Mouse (Mus musculus): ENCODE measurements around the gene Wwox. TPM values are rescaled to one million over a fixed set of nuclear protein-coding genes. Genes with fewer than 3 reads are reported as not detected.

The Wwox gene
- polyA plus RNA-seq, 1 experiment from 2014 or later: 12.9 TPM

DNA sequence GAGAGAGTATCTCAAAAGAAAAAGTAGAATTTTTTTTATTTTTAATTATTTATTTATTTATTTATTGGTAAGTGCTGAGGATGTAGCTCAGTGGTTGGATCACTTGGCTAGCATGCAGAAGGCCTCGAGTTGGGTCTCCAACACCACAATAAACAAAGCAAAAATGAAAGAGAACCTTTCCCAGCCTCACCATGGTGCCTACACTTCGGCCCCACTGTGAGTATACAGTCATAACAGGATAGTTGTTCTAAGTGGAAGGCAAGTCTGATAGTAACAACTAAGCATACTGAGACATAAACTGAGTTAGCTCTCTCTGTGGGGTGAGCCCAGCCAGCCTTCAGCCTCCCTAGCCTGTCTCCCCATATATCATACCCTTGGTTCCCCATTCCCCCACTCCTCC, 672.6 kb downstream of the Wwox start:
- Histone ChIP-seq H3K9me3 (ENCODE audit: control insufficient read depth, low read length) (no peaks in the 10 kb centered on the region), H3K4me2 (ENCODE audit: low read length) (no peak overlapping the region), H3K4me1 (ENCODE audit: control insufficient read depth, insufficient read depth, low read length) (peaks cover 3% of the 10 kb centered on the region; the same call in 1 of the 2 replicates), H3K4me3 (replicated peaks; ENCODE audit: low read depth, low read length) (no peak overlapping the region), H3K27me3 (ENCODE audit: control insufficient read depth, insufficient read depth, low read length) (no peaks in the 10 kb centered on the region), H3K9ac (replicated peaks; ENCODE audit: low read length) (no peak overlapping the region), H3K27ac (replicated peaks; ENCODE audit: low read depth, low read length) (no peak overlapping the region), H3K36me3 (ENCODE audit: control insufficient read depth, insufficient read depth, low read length) (no peaks in the 10 kb centered on the region)
- ATAC-seq (ENCODE audit: low FRiP score, low TSS enrichment) (no peak), DNase-seq (no peak)
- 89% methylated on average over 2 of the region's 2 CpGs for WGBS

- Histone ChIP-seq H3K4me2 (ENCODE audit: low read length) (no peak overlapping the region), H3K4me3 (replicated peaks; ENCODE audit: low read depth, low read length) (no peak overlapping the region), H3K9me3 (ENCODE audit: control insufficient read depth, low read length) (no peaks in the 10 kb centered on the region), H3K36me3 (ENCODE audit: control insufficient read depth, insufficient read depth, low read length) (no peaks in the 10 kb centered on the region), H3K9ac (replicated peaks; ENCODE audit: low read length) (no peak overlapping the region), H3K4me1 (ENCODE audit: control insufficient read depth, insufficient read depth, low read length) (peaks cover 3% of the 10 kb centered on the region; the same call in 1 of the 2 replicates), H3K27ac (replicated peaks; ENCODE audit: low read depth, low read length) (no peak overlapping the region), H3K27me3 (ENCODE audit: control insufficient read depth, insufficient read depth, low read length) (no peaks in the 10 kb centered on the region)
- 35% methylated on average over 6 of the region's 6 CpGs for WGBS
- no peak for ATAC-seq (ENCODE audit: low FRiP score, low TSS enrichment)
- no peak for DNase-seq
Measured at GRCm38 (mm10) chr8:115114498-115114897, 675.0 kb downstream of the Wwox start.

- WGBS: 40% methylated on average over 7 of the region's 7 CpGs
- no peak overlapping the region for H3K4me3 ChIP-seq (replicated peaks; ENCODE audit: low read depth, low read length)
- H3K27ac ChIP-seq (replicated peaks; ENCODE audit: low read depth, low read length): no peak overlapping the region
- peak; percentile 63 for DNase-seq
- no peaks in the 10 kb centered on the region for H3K4me1 ChIP-seq (ENCODE audit: control insufficient read depth, insufficient read depth, low read length)
- H3K27me3 ChIP-seq (ENCODE audit: control insufficient read depth, insufficient read depth, low read length): no peaks in the 10 kb centered on the region
- H3K36me3 ChIP-seq (ENCODE audit: control insufficient read depth, insufficient read depth, low read length): no peaks in the 10 kb centered on the region
- no peak overlapping the region for H3K4me2 ChIP-seq (ENCODE audit: low read length)
- no peak overlapping the region for H3K9ac ChIP-seq (replicated peaks; ENCODE audit: low read length)
- no peak for ATAC-seq (ENCODE audit: low FRiP score, low TSS enrichment)
- no peaks in the 10 kb centered on the region for H3K9me3 ChIP-seq (ENCODE audit: control insufficient read depth, low read length)
Measured at GRCm38 (mm10) chr8:115126081-115126480, 686.6 kb downstream of the Wwox start.

- H3K4me3 ChIP-seq (replicated peaks; ENCODE audit: low read depth, low read length): no peak overlapping the region
- no peaks in the 10 kb centered on the region for H3K36me3 ChIP-seq (ENCODE audit: control insufficient read depth, insufficient read depth, low read length)
- H3K4me2 ChIP-seq (ENCODE audit: low read length): no peak overlapping the region
- H3K27ac ChIP-seq (replicated peaks; ENCODE audit: low read depth, low read length): no peak overlapping the region
- H3K27me3 ChIP-seq (ENCODE audit: control insufficient read depth, insufficient read depth, low read length): no peaks in the 10 kb centered on the region
- no peak for DNase-seq
- no peaks in the 10 kb centered on the region for H3K4me1 ChIP-seq (ENCODE audit: control insufficient read depth, insufficient read depth, low read length)
- no peak overlapping the region for H3K9ac ChIP-seq (replicated peaks; ENCODE audit: low read length)
- WGBS: 91% methylated on average over 5 of the region's 5 CpGs
- H3K9me3 ChIP-seq (ENCODE audit: control insufficient read depth, low read length): no peaks in the 10 kb centered on the region
- ATAC-seq (ENCODE audit: low FRiP score, low TSS enrichment): no peak
Measured at GRCm38 (mm10) chr8:115126674-115127073, 687.2 kb downstream of the Wwox start.

DNA sequence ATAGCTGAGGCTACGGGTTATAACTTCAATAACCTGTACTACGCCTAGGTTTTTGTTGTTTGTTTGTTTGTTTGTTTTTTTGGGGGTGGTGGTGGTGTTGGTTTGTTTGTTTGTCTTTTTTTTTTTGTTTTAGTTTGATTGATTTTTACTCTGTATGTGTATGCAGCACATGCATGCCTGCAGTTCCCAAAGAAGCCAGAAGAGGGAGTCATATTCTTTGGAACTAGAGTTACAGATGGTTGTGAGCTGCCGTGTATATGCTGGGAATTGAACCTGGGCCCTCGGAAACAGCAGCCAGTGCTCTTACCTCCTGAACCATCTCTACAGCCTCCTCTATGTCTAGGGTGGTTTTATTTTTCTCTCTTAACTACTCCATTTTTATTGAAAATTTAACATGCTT, 689.9 kb downstream of the Wwox start:
- H3K27ac ChIP-seq (replicated peaks; ENCODE audit: low read depth, low read length): no peak overlapping the region
- H3K4me3 ChIP-seq (replicated peaks; ENCODE audit: low read depth, low read length): no peak overlapping the region
- whole genome bisulfite sequencing: 95% methylated on average over 4 of the region's 4 CpGs
- no peak for ATAC-seq (ENCODE audit: low FRiP score, low TSS enrichment)
- peaks cover 10% of the 10 kb centered on the region; the same call in 1 of the 2 replicates for H3K4me1 ChIP-seq (ENCODE audit: control insufficient read depth, insufficient read depth, low read length)
- H3K9ac ChIP-seq (replicated peaks; ENCODE audit: low read length): no peak overlapping the region
- no peaks in the 10 kb centered on the region for H3K27me3 ChIP-seq (ENCODE audit: control insufficient read depth, insufficient read depth, low read length)
- DNase-seq: no peak
- no peak overlapping the region for H3K4me2 ChIP-seq (ENCODE audit: low read length)
- no peaks in the 10 kb centered on the region for H3K36me3 ChIP-seq (ENCODE audit: control insufficient read depth, insufficient read depth, low read length)
- no peaks in the 10 kb centered on the region for H3K9me3 ChIP-seq (ENCODE audit: control insufficient read depth, low read length)

DNA sequence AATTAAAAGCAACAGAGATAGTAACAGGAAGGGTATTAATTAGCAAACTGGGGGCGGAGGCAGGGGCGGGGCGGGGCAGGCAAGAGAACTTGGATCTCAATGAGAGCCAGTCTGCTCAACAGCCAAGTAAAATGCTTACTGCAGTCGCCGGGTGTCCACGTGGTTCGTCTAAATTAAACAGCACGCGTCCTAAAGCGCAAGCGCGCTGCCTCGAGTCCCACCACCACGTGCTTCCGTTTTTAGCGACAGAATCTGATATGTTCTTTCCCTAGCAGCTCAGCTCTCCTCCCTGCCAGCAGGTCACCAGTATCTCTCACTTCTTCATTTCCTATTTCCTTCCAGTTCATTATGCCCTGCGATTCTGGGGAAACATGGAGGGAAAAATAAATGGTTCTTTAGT, 693.7 kb downstream of the Wwox start:
- Histone ChIP-seq H3K9me3 (ENCODE audit: control insufficient read depth, low read length) (no peaks in the 10 kb centered on the region), H3K27me3 (ENCODE audit: control insufficient read depth, insufficient read depth, low read length) (no peaks in the 10 kb centered on the region), H3K4me3 (replicated peaks; ENCODE audit: low read depth, low read length) (no peak overlapping the region), H3K4me2 (ENCODE audit: low read length) (no peak overlapping the region), H3K4me1 (ENCODE audit: control insufficient read depth, insufficient read depth, low read length) (peaks cover 10% of the 10 kb centered on the region; the same call in 1 of the 2 replicates), H3K27ac (replicated peaks; ENCODE audit: low read depth, low read length) (no peak overlapping the region), H3K36me3 (ENCODE audit: control insufficient read depth, insufficient read depth, low read length) (no peaks in the 10 kb centered on the region), H3K9ac (replicated peaks; ENCODE audit: low read length) (no peak overlapping the region)
- ATAC-seq (ENCODE audit: low FRiP score, low TSS enrichment) (no peak), DNase-seq (peak; percentile 46)
- 72% methylated on average over 17 of the region's 17 CpGs for WGBS

GRCm38 (mm10) chr8:115133711-115134218, 694.3 kb downstream of the Wwox start:
- 13% methylated on average over 7 of the region's 7 CpGs for whole genome bisulfite sequencing
- no peaks in the 10 kb centered on the region for H3K36me3 ChIP-seq (ENCODE audit: control insufficient read depth, insufficient read depth, low read length)
- no peaks in the 10 kb centered on the region for H3K9me3 ChIP-seq (ENCODE audit: control insufficient read depth, low read length)
- H3K4me1 ChIP-seq (ENCODE audit: control insufficient read depth, insufficient read depth, low read length): peaks cover 10% of the 10 kb centered on the region; the same call in 1 of the 2 replicates
- no peak overlapping the region for H3K27ac ChIP-seq (replicated peaks; ENCODE audit: low read depth, low read length)
- DNase-seq (peak; percentile 55), ATAC-seq (ENCODE audit: low FRiP score, low TSS enrichment) (no peak)
- no peak overlapping the region for H3K9ac ChIP-seq (replicated peaks; ENCODE audit: low read length)
- H3K4me3 ChIP-seq (replicated peaks; ENCODE audit: low read depth, low read length): no peak overlapping the region
- H3K27me3 ChIP-seq (ENCODE audit: control insufficient read depth, insufficient read depth, low read length): no peaks in the 10 kb centered on the region
- no peak overlapping the region for H3K4me2 ChIP-seq (ENCODE audit: low read length)

DNA sequence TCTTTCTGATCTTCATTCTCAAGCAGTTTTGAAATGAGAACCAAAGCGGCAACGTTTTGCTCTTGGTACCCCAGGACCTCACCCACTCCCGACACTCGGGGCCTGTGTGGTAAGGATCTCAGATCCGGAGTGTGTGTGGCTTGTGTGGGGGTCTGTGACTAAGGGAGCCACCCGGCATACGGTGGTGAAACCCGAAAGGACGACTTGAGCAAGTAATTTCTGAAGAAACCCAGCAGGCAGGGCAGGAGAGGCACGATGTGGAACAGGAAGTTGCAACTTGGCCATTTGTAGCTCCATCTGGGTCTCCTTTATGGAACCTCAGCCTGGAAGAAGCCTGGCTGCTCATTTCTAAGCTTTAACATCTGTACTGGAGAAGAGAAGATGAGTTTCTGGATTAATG, 697.4 kb downstream of the Wwox start:
- 88% methylated on average over 10 of the region's 10 CpGs for WGBS
- Histone ChIP-seq H3K9me3 (ENCODE audit: control insufficient read depth, low read length) (no peaks in the 10 kb centered on the region), H3K4me3 (replicated peaks; ENCODE audit: low read depth, low read length) (no peak overlapping the region)

GRCm38 (mm10) chr8:115141614-115142013, 702.2 kb downstream of the Wwox start:
- H3K27ac ChIP-seq (replicated peaks; ENCODE audit: low read depth, low read length): 0 out of 2 replicates have a peak overlapping the region, but pooled peaks have one; percentile 3
- peaks cover 24% of the 10 kb centered on the region for H3K4me1 ChIP-seq (ENCODE audit: control insufficient read depth, insufficient read depth, low read length)
- peak; percentile 57 for DNase-seq
- 29% methylated on average over 8 of the region's 8 CpGs for WGBS
- ATAC-seq (ENCODE audit: low FRiP score, low TSS enrichment): no peak
- H3K27me3 ChIP-seq (ENCODE audit: control insufficient read depth, insufficient read depth, low read length): peaks cover 7% of the 10 kb centered on the region; the same call in 1 of the 2 replicates
- H3K36me3 ChIP-seq (ENCODE audit: control insufficient read depth, insufficient read depth, low read length): no peaks in the 10 kb centered on the region
- H3K4me2 ChIP-seq (ENCODE audit: low read length): no peak overlapping the region
- H3K4me3 ChIP-seq (replicated peaks; ENCODE audit: low read depth, low read length): no peak overlapping the region
- no peaks in the 10 kb centered on the region for H3K9me3 ChIP-seq (ENCODE audit: control insufficient read depth, low read length)
- H3K9ac ChIP-seq (replicated peaks; ENCODE audit: low read length): no peak overlapping the region

More for the DNA sequence above, 697.4 kb downstream of the Wwox start:
- ATAC-seq (ENCODE audit: low FRiP score, low TSS enrichment): no peak
- peaks cover 19% of the 10 kb centered on the region for H3K4me1 ChIP-seq (ENCODE audit: control insufficient read depth, insufficient read depth, low read length)
- no peak overlapping the region for H3K4me2 ChIP-seq (ENCODE audit: low read length)
- no peak overlapping the region for H3K9ac ChIP-seq (replicated peaks; ENCODE audit: low read length)
- no peak for DNase-seq
- H3K27ac ChIP-seq (replicated peaks; ENCODE audit: low read depth, low read length): no peak overlapping the region
- no peaks in the 10 kb centered on the region for H3K27me3 ChIP-seq (ENCODE audit: control insufficient read depth, insufficient read depth, low read length)
- H3K36me3 ChIP-seq (ENCODE audit: control insufficient read depth, insufficient read depth, low read length): no peaks in the 10 kb centered on the region
